Mouse (Mus musculus) midbrain, embryonic 11.5 days (tissue): ENCODE measurements at regions not wholly inside any gene's neighbourhood (a gene's known extent, or its start where the extent isn't known, plus 50 kb on each side); places are given as distances from the start of the nearest gene placed in this dataset.
"Not testable (repeated sequence)": the region's sequence is repeated elsewhere in the genome, so short reads cannot be mapped to it uniquely, and the experiment has no call there.

Source experiments
- ATAC-seq: fragments of 200-750 bp; cut with Nextera tagmentation; 2 replicates; pipeline ENCODE4 v1.8.0; 2017; ENCODE audit warnings: moderate TSS enrichment, moderate library complexity; ENCODE audit not compliant: low FRiP score
- DNase-seq: peaks from one replicate; pipeline ENCODE4 v3.0.0; 2015; ENCODE audit warnings: low spot score; ENCODE audit errors: missing footprints
- H3K27ac ChIP-seq: fragments of 300-500 bp; sonication (generic); 2 replicates; pipeline ENCODE4 v1.5.1; 2014; ENCODE audit warnings: low read depth, low read length
- H3K27me3 ChIP-seq: fragments of 300-500 bp; sonication (generic); 2 replicates; pipeline ENCODE4 v1.6.1; 2014; ENCODE audit warnings: mild to moderate bottlenecking, low read length, moderate library complexity, mixed read lengths; ENCODE audit not compliant: control insufficient read depth, insufficient read depth
- H3K36me3 ChIP-seq: fragments of 300-500 bp; sonication (generic); 2 replicates; pipeline ENCODE4 v1.6.1; 2014; ENCODE audit warnings: mild to moderate bottlenecking, low read length, moderate library complexity, mixed read lengths; ENCODE audit not compliant: control insufficient read depth, insufficient read depth
- H3K4me1 ChIP-seq: fragments of 300-500 bp; sonication (generic); 2 replicates; pipeline ENCODE4 v1.6.1; 2014; ENCODE audit warnings: low read length; ENCODE audit not compliant: control insufficient read depth, insufficient read depth
- H3K4me2 ChIP-seq: fragments of 300-500 bp; sonication (generic); 2 replicates; pipeline ENCODE4 v1.6.1; 2014; ENCODE audit warnings: mild to moderate bottlenecking, moderate library complexity
- H3K4me3 ChIP-seq: fragments of 300-500 bp; sonication (generic); 2 replicates; pipeline ENCODE4 v1.5.1; 2014; ENCODE audit warnings: low read depth, low read length
- H3K9ac ChIP-seq: fragments of 300-500 bp; sonication (generic); 2 replicates; pipeline ENCODE4 v1.6.1; 2014; ENCODE audit warnings: low read length
- H3K9me3 ChIP-seq: fragments of 300-500 bp; sonication (generic); 2 replicates; pipeline ENCODE4 v1.6.1; 2016; ENCODE audit warnings: low read length; ENCODE audit not compliant: control insufficient read depth
- WGBS: fragments of 180-500 bp; shearing (Covaris S2); extraction: QIAGEN DNeasy Blood & Tissue Kit; methylation state at CpG from one replicate; pipeline ENCODE4 v1.1.7; 2014; 5-methylcytosine and 5-hydroxymethylcytosine counted together

- ATAC-seq (no peak), DNase-seq (no peak)
- Histone ChIP-seq H3K36me3 (no peaks in the 10 kb centered on the region), H3K4me3 (no peak overlapping the region), H3K9me3 (no peaks in the 10 kb centered on the region), H3K4me1 (peaks cover 12% of the 10 kb centered on the region), H3K4me2 (peak overlapping the region; percentile 41), H3K27me3 (no peaks in the 10 kb centered on the region; the same call in 1 of the 2 replicates), H3K27ac (no peak overlapping the region), H3K9ac (no peak overlapping the region; the same call in 1 of the 2 replicates)
- 35% methylated on average over 4 of the region's 4 CpGs for WGBS
Measured at GRCm38 (mm10) chr4:153805727-153806126, 151.3 kb upstream of the A430005L14Rik start.

- ATAC-seq (peak; percentile 62), DNase-seq (peak; percentile 92)
- H3K9me3 ChIP-seq = no peaks in the 10 kb centered on the region
- H3K4me2 ChIP-seq = peak overlapping the region; percentile 41
- H3K36me3 ChIP-seq = no peaks in the 10 kb centered on the region
- peak overlapping the region; percentile 2 for H3K9ac ChIP-seq
- WGBS = 6% methylated on average over 10 of the region's 10 CpGs
- H3K4me3 ChIP-seq = 0 out of 2 replicates have a peak overlapping the region, but pooled peaks have one; percentile 5
- no peaks in the 10 kb centered on the region; the same call in 1 of the 2 replicates for H3K27me3 ChIP-seq
- no peak overlapping the region for H3K27ac ChIP-seq
- H3K4me1 ChIP-seq = peaks cover 12% of the 10 kb centered on the region
Measured at GRCm38 (mm10) chr4:153806180-153806692, 150.8 kb upstream of the A430005L14Rik start.

GRCm38 (mm10) chr4:153806820-153807436, 150.1 kb upstream of the A430005L14Rik start:
- Histone ChIP-seq H3K36me3 (no peaks in the 10 kb centered on the region), H3K9ac (peak overlapping the region; percentile 2), H3K9me3 (no peaks in the 10 kb centered on the region), H3K4me1 (peaks cover 12% of the 10 kb centered on the region), H3K27ac (no peak overlapping the region), H3K4me2 (peak overlapping the region; percentile 41; the same call in 1 of the 2 replicates), H3K4me3 (no peak overlapping the region), H3K27me3 (no peaks in the 10 kb centered on the region; the same call in 1 of the 2 replicates)
- WGBS = 28% methylated on average over 10 of the region's 10 CpGs
- ATAC-seq (peak; percentile 19; the same call in 1 of the 2 replicates), DNase-seq (peak; percentile 91)

GRCm38 (mm10) chr4:153812866-153813265, 144.2 kb upstream of the A430005L14Rik start:
- Histone ChIP-seq H3K4me1 (no peaks in the 10 kb centered on the region), H3K27ac (no peak overlapping the region), H3K36me3 (no peaks in the 10 kb centered on the region), H3K9me3 (no peaks in the 10 kb centered on the region), H3K27me3 (no peaks in the 10 kb centered on the region), H3K4me3 (no peak overlapping the region), H3K4me2 (no peak overlapping the region), H3K9ac (no peak overlapping the region)
- DNase-seq (no peak), ATAC-seq (no peak)
- 91% methylated on average over 9 of the region's 9 CpGs for WGBS

GRCm38 (mm10) chr4:153827914-153828313, 129.1 kb upstream of the A430005L14Rik start:
- peak overlapping the region; percentile 16; the same call in 1 of the 2 replicates for H3K4me2 ChIP-seq
- peak; percentile 92 for DNase-seq
- no peaks in the 10 kb centered on the region for H3K27me3 ChIP-seq
- WGBS = 37% methylated on average over 9 of the region's 9 CpGs
- H3K9me3 ChIP-seq = no peaks in the 10 kb centered on the region
- ATAC-seq = peak; percentile 66
- no peaks in the 10 kb centered on the region for H3K36me3 ChIP-seq
- H3K27ac ChIP-seq = no peak overlapping the region
- no peaks in the 10 kb centered on the region for H3K4me1 ChIP-seq
- no peak overlapping the region for H3K9ac ChIP-seq
- H3K4me3 ChIP-seq = no peak overlapping the region

GRCm38 (mm10) chr4:153829766-153830165, 127.3 kb upstream of the A430005L14Rik start:
- Histone ChIP-seq H3K27me3 (no peaks in the 10 kb centered on the region), H3K4me2 (no peak overlapping the region), H3K36me3 (no peaks in the 10 kb centered on the region), H3K9me3 (no peaks in the 10 kb centered on the region), H3K27ac (no peak overlapping the region), H3K4me3 (no peak overlapping the region), H3K4me1 (no peaks in the 10 kb centered on the region), H3K9ac (no peak overlapping the region)
- WGBS = 92% methylated on average over 9 of the region's 9 CpGs
- DNase-seq (no peak), ATAC-seq (no peak)

GRCm38 (mm10) chr4:153830491-153830890, 126.5 kb upstream of the A430005L14Rik start:
- Histone ChIP-seq H3K4me1 (no peaks in the 10 kb centered on the region), H3K9ac (no peak overlapping the region), H3K4me3 (no peak overlapping the region), H3K4me2 (no peak overlapping the region), H3K36me3 (no peaks in the 10 kb centered on the region), H3K9me3 (no peaks in the 10 kb centered on the region), H3K27me3 (no peaks in the 10 kb centered on the region), H3K27ac (no peak overlapping the region)
- 85% methylated on average over 5 of the region's 5 CpGs for WGBS
- ATAC-seq (no peak), DNase-seq (no peak)

GRCm38 (mm10) chr4:153831251-153831650, 125.8 kb upstream of the A430005L14Rik start:
- not testable (repeated sequence) for H3K4me3 ChIP-seq, H3K9me3 ChIP-seq, H3K27ac ChIP-seq, ATAC-seq, H3K4me1 ChIP-seq, DNase-seq, H3K27me3 ChIP-seq, H3K9ac ChIP-seq, H3K36me3 ChIP-seq, H3K4me2 ChIP-seq
- WGBS = 91% methylated on average over 10 of the region's 11 CpGs

GRCm38 (mm10) chr4:153832151-153832550, 124.9 kb upstream of the A430005L14Rik start:
- Histone ChIP-seq H3K36me3 (no peaks in the 10 kb centered on the region), H3K4me3 (no peak overlapping the region), H3K9me3 (no peaks in the 10 kb centered on the region), H3K9ac (no peak overlapping the region), H3K4me1 (no peaks in the 10 kb centered on the region), H3K27me3 (no peaks in the 10 kb centered on the region), H3K4me2 (no peak overlapping the region), H3K27ac (no peak overlapping the region)
- no peak for ATAC-seq
- 89% methylated on average over 2 of the region's 2 CpGs for WGBS
- DNase-seq = no peak
